In the genomic region with DNA sequence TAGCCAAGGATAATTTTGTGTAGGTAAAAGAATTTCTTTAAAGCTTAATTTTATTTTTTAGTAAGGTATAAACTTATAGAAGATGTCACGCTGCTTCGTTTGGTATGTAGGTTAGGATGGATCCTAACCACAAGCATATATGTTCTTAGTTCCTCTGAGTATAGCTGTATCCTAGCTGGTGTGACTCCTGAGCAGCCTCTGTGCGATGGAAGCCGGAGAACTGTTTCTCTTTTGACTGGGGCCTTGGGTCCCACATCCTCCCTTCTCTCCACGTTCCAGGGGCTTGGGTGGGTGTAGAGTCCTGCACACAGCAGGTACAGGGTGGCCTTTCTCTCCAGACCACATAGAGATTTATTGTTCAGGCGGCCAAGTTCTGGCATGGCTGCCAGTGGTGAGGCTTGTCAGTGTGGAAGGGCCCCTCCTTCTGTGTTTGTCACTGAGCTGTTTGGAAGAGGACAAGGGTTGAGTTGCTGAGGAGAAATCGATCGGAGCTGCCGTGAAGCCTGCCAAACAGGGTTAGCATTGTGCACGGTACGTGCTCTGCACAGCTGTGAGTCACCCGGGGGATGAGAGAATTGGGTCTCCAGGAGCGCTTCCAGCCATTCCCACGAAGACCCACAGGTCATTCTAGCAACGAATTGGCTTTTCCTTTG, we compare ENCODE assay signal across 9 mouse cellular contexts. TPM values are rescaled to one million over a fixed set of nuclear protein-coding genes. Genes with fewer than 3 reads are reported as not detected.
DNase-seq lines count a peak whose midpoint lies in the region; ATAC-seq lines count a peak whose summit lies in the region.
"Had no signal": no experiment of that assay in that cellular context is flagged by ENCODE, and none has a peak within 500 bp of the region (broad histone marks: within the 10 kb centered on the region; RNA-seq: fewer than 3 reads in every experiment).

No protein-coding gene starts in this region.

- H3K9ac ChIP-seq in hindbrain, embryonic 11.5 days (ENCODE audit: low read depth, low read length), result no peak overlapping the region
- no peak overlapping the region for H3K9ac ChIP-seq in hindbrain, embryonic 12.5 days
- no peak overlapping the region for H3K9ac ChIP-seq in liver, embryonic 11.5 days (ENCODE audit: low read depth, low read length)
- no peak overlapping the region for H3K9ac ChIP-seq in stomach, embryonic 14.5 days (replicated peaks; ENCODE audit: low read depth, low read length)
- H3K9ac ChIP-seq in kidney, embryonic 16.5 days (replicated peaks; ENCODE audit: low read length), result no peak overlapping the region

- no peaks in the 10 kb centered on the region for H3K9me3 ChIP-seq in hindbrain, embryonic 10.5 days
- H3K9me3 ChIP-seq in hindbrain, embryonic 11.5 days (ENCODE audit: control insufficient read depth, low read length), result no peaks in the 10 kb centered on the region
- H3K9me3 ChIP-seq in hindbrain, embryonic 12.5 days (replicated peaks), result no peaks in the 10 kb centered on the region
- H3K9me3 ChIP-seq in liver, embryonic 11.5 days (ENCODE audit: control insufficient read depth, low read length), result no peaks in the 10 kb centered on the region
- H3K9me3 ChIP-seq in stomach, embryonic 14.5 days (ENCODE audit: control insufficient read depth, low read depth, low read length), result no peaks in the 10 kb centered on the region
- no peaks in the 10 kb centered on the region for H3K9me3 ChIP-seq in kidney, embryonic 16.5 days (ENCODE audit: low read length)
- H3K9me3 ChIP-seq: G1E had no signal

- peaks cover 55% of the 10 kb centered on the region for H3K4me1 ChIP-seq in hindbrain, embryonic 10.5 days (replicated peaks)
- H3K4me1 ChIP-seq in hindbrain, embryonic 11.5 days (replicated peaks; ENCODE audit: control insufficient read depth, insufficient read depth, low read length), result no peaks in the 10 kb centered on the region
- peaks cover 33% of the 10 kb centered on the region for H3K4me1 ChIP-seq in hindbrain, embryonic 12.5 days
- H3K4me1 ChIP-seq in liver, embryonic 11.5 days (replicated peaks; ENCODE audit: control insufficient read depth, insufficient read depth, low read length), result no peaks in the 10 kb centered on the region
- H3K4me1 ChIP-seq in stomach, embryonic 14.5 days (ENCODE audit: control insufficient read depth, insufficient read depth, low read length), result no peaks in the 10 kb centered on the region
- no peaks in the 10 kb centered on the region for H3K4me1 ChIP-seq in kidney, embryonic 16.5 days (ENCODE audit: insufficient read depth, low read length)

- no peak overlapping the region for H3K4me3 ChIP-seq in hindbrain, embryonic 10.5 days
- H3K4me3 ChIP-seq in hindbrain, embryonic 11.5 days (ENCODE audit: low read depth, low read length), result no peak overlapping the region
- no peak overlapping the region for H3K4me3 ChIP-seq in hindbrain, embryonic 12.5 days
- no peak overlapping the region for H3K4me3 ChIP-seq in liver, embryonic 11.5 days (ENCODE audit: low read depth, low read length)
- no peak overlapping the region for H3K4me3 ChIP-seq in stomach, embryonic 14.5 days (ENCODE audit: low read depth, low read length)
- H3K4me3 ChIP-seq in kidney, embryonic 16.5 days (ENCODE audit: low read length), result no peak overlapping the region

- no peak for ATAC-seq in hindbrain, embryonic 11.5 days (ENCODE audit: low FRiP score)
- peak; percentile 64 for ATAC-seq in hindbrain, embryonic 12.5 days (ENCODE audit: low FRiP score)
- ATAC-seq in liver, embryonic 11.5 days (replicated peaks; ENCODE audit: low FRiP score), result 0 out of 2 replicates have a peak, but pooled peaks have one; percentile 56
- peak; percentile 75; the same call in 1 of the 2 replicates for ATAC-seq in stomach, embryonic 14.5 days (ENCODE audit: insufficient number of reproducible peaks, insufficient read depth, low FRiP score, low read depth)
- ATAC-seq in monocyte, adult 5-6 weeks (replicated peaks; ENCODE audit: insufficient number of reproducible peaks, low FRiP score, low TSS enrichment, poor library complexity, severe bottlenecking), result no peak
- ATAC-seq in kidney, embryonic 16.5 days (ENCODE audit: low FRiP score, low TSS enrichment), result no peak

- peak overlapping the region; percentile 81 for H3K27ac ChIP-seq in hindbrain, embryonic 10.5 days
- no peak overlapping the region; the same call in 1 of the 2 replicates for H3K27ac ChIP-seq in hindbrain, embryonic 11.5 days (ENCODE audit: low read depth, low read length)
- H3K27ac ChIP-seq in hindbrain, embryonic 12.5 days, result peak overlapping the region; percentile 67
- no peak overlapping the region for H3K27ac ChIP-seq in liver, embryonic 11.5 days (ENCODE audit: low read depth, low read length)
- peak overlapping the region; percentile 27; the same call in 1 of the 2 replicates for H3K27ac ChIP-seq in stomach, embryonic 14.5 days (ENCODE audit: low read length)
- H3K27ac ChIP-seq in kidney, embryonic 16.5 days (ENCODE audit: low read length), result no peak overlapping the region

- 65% methylated on average over 15 of the region's 15 CpGs for WGBS in hindbrain, embryonic 10.5 days
- 65% methylated on average over 15 of the region's 15 CpGs for WGBS in hindbrain, embryonic 11.5 days
- WGBS in hindbrain, embryonic 12.5 days, result 58% methylated on average over 15 of the region's 15 CpGs
- 68% methylated on average over 15 of the region's 15 CpGs for WGBS in liver, embryonic 11.5 days
- 58% methylated on average over 15 of the region's 15 CpGs for WGBS in stomach, embryonic 14.5 days
- 59% methylated on average over 15 of the region's 15 CpGs for WGBS in kidney, embryonic 16.5 days

- H3K27me3 ChIP-seq in hindbrain, embryonic 10.5 days (ENCODE audit: insufficient read depth, poor library complexity, severe bottlenecking), result peaks cover 12% of the 10 kb centered on the region
- H3K27me3 ChIP-seq in hindbrain, embryonic 11.5 days (ENCODE audit: control insufficient read depth, insufficient read depth, low read length), result no peaks in the 10 kb centered on the region
- H3K27me3 ChIP-seq in hindbrain, embryonic 12.5 days, result no peaks in the 10 kb centered on the region
- H3K27me3 ChIP-seq in liver, embryonic 11.5 days (replicated peaks; ENCODE audit: control insufficient read depth, insufficient read depth, low read length), result no peaks in the 10 kb centered on the region; the same call in 1 of the 2 replicates
- H3K27me3 ChIP-seq in stomach, embryonic 14.5 days (ENCODE audit: control insufficient read depth, insufficient read depth, low read length), result no peaks in the 10 kb centered on the region
- peaks cover 28% of the 10 kb centered on the region for H3K27me3 ChIP-seq in kidney, embryonic 16.5 days (ENCODE audit: insufficient read depth, low read length)

- no peak for DNase-seq in hindbrain, embryonic 10.5 days (ENCODE audit: low spot score)
- DNase-seq in hindbrain, embryonic 11.5 days (ENCODE audit: low spot score), result no peak
- DNase-seq in liver, embryonic 11.5 days (ENCODE audit: low spot score), result no peak
- no peak for DNase-seq in spleen, adult 18-20 months

- H3K4me2 ChIP-seq in hindbrain, embryonic 11.5 days (replicated peaks; ENCODE audit: low read depth, low read length), result no peak overlapping the region
- H3K4me2 ChIP-seq in hindbrain, embryonic 12.5 days (replicated peaks), result 0 out of 2 replicates have a peak overlapping the region, but pooled peaks have one; percentile 13
- H3K4me2 ChIP-seq in liver, embryonic 11.5 days, result peak overlapping the region; percentile 21
- no peak overlapping the region for H3K4me2 ChIP-seq in stomach, embryonic 14.5 days (replicated peaks; ENCODE audit: low read depth, low read length)
- H3K4me2 ChIP-seq in kidney, embryonic 16.5 days (replicated peaks; ENCODE audit: low read depth, low read length), result no peak overlapping the region

- peaks cover 12% of the 10 kb centered on the region for H3K36me3 ChIP-seq in hindbrain, embryonic 10.5 days
- H3K36me3 ChIP-seq in hindbrain, embryonic 11.5 days (ENCODE audit: control insufficient read depth, insufficient read depth, low read length), result no peaks in the 10 kb centered on the region
- H3K36me3 ChIP-seq in hindbrain, embryonic 12.5 days, result no peaks in the 10 kb centered on the region
- no peaks in the 10 kb centered on the region for H3K36me3 ChIP-seq in liver, embryonic 11.5 days (ENCODE audit: control insufficient read depth, insufficient read depth, low read length)
- H3K36me3 ChIP-seq in stomach, embryonic 14.5 days (ENCODE audit: control insufficient read depth, insufficient read depth, low read length), result no peaks in the 10 kb centered on the region
- no peaks in the 10 kb centered on the region for H3K36me3 ChIP-seq in kidney, embryonic 16.5 days (ENCODE audit: insufficient read depth, low read length)

RNA-seq across cellular contexts. Expression of gene Smoc1, which starts 6.9 kb away (rescaled TPM):
- 21.1 and 35.2 TPM in 2 replicates for polyA plus RNA-seq in hindbrain, embryonic 10.5 days (2016; fragmentation: Nextera tagmentation; extraction: Ambion mirVana)
- 12.9 and 18.7 TPM in 2 replicates for polyA plus RNA-seq in hindbrain, embryonic 11.5 days (2014; fragmentation: Nextera tagmentation; extraction: Ambion mirVana)
- polyA plus RNA-seq in hindbrain, embryonic 12.5 days (2016; fragmentation: Nextera tagmentation; extraction: Ambion mirVana), result 19.4 and 22.6 TPM in 2 replicates
- 10.9 and 12.7 TPM in 2 replicates for polyA plus RNA-seq in liver, embryonic 11.5 days (2014; fragmentation: Nextera tagmentation; extraction: Ambion mirVana)
- polyA plus RNA-seq in stomach, embryonic 14.5 days (2014; fragmentation: Nextera tagmentation; extraction: Ambion mirVana), result 4.7 and 5.3 TPM in 2 replicates
- 0.19 to 0.58 TPM in 2 of 3 replicates, not detected in the other for total RNA-seq in monocyte, adult 5-6 weeks (2017)
- polyA plus RNA-seq in kidney, embryonic 16.5 days (2015; fragmentation: Nextera tagmentation; extraction: Ambion mirVana), result 1.6 and 2.1 TPM in 2 replicates

Comparison
In these comparisons a context has a peak if more than half of its experiments do, and no peak if none do; other contexts are left out.
1. H3K27ac ChIP-seq: peak in hindbrain, embryonic 10.5 days (single experiment), hindbrain, embryonic 12.5 days (single experiment) and stomach, embryonic 14.5 days (single experiment); none in hindbrain, embryonic 11.5 days (single experiment), liver, embryonic 11.5 days (single experiment) and kidney, embryonic 16.5 days (single experiment).
2. ATAC-seq: peak in hindbrain, embryonic 12.5 days (single experiment), liver, embryonic 11.5 days (single experiment) and stomach, embryonic 14.5 days (single experiment); none in hindbrain, embryonic 11.5 days (single experiment), monocyte, adult 5-6 weeks (single experiment) and kidney, embryonic 16.5 days (single experiment).
3. H3K4me2 ChIP-seq: peak in hindbrain, embryonic 12.5 days (single experiment) and liver, embryonic 11.5 days (single experiment); none in hindbrain, embryonic 11.5 days (single experiment), stomach, embryonic 14.5 days (single experiment) and kidney, embryonic 16.5 days (single experiment).